Mouse (Mus musculus): Measurements from ENCODE around the gene Vmn2r29. TPM values are rescaled to one million over a fixed set of nuclear protein-coding genes. Genes with fewer than 3 reads are reported as not detected.
"Not testable (repeated sequence)": the region's sequence is repeated elsewhere in the genome, so short reads cannot be mapped to it uniquely, and the experiment has no call there.

Vmn2r29 gene
- total RNA-seq (2014; rRNA removed): 1.7 and 2.3 TPM in 2 replicates
- 0.42 and 1.2 TPM in 2 replicates for polyA plus RNA-seq (2015; fragmentation: Nextera tagmentation; extraction: Ambion mirVana)

- not testable (repeated sequence) for H3K9ac ChIP-seq
Measured at GRCm38 (mm10) chr7:7247228-7247627, at the start of gene Vmn2r29. Vmn2r29 (minus strand) TSS chr7:7247328.

GRCm38 (mm10) chr7:7295595-7295994 is 48.5 kb upstream of the Vmn2r29 start:
- DNase-seq: peak; percentile 47
- Histone ChIP-seq H3K27ac (ENCODE audit: low read depth, low read length) (no peak overlapping the region), H3K4me3 (ENCODE audit: low read depth, low read length) (no peak overlapping the region), H3K27me3 (ENCODE audit: insufficient read depth, low read length) (no peaks in the 10 kb centered on the region), H3K4me1 (ENCODE audit: insufficient read depth) (no peaks in the 10 kb centered on the region), H3K36me3 (ENCODE audit: insufficient read depth) (peaks cover 41% of the 10 kb centered on the region), H3K9ac (no peak overlapping the region), H3K9me3 (ENCODE audit: low read length) (no peaks in the 10 kb centered on the region), H3K4me2 (ENCODE audit: low read depth) (no peak overlapping the region)
- peak; percentile 60 for TF ChIP-seq CTCF (IDR thresholded peaks at IDR 0.05; ENCODE audit: low read depth)
- ATAC-seq: no peak
- WGBS: 77% methylated on average over 16 of the region's 16 CpGs

More at GRCm38 (mm10) chr7:7247228-7247627, at the start of gene Vmn2r29:
- not testable (repeated sequence) for H3K36me3 ChIP-seq (ENCODE audit: insufficient read depth); H3K9me3 ChIP-seq (ENCODE audit: low read length); H3K4me2 ChIP-seq (ENCODE audit: low read depth); H3K27me3 ChIP-seq (ENCODE audit: insufficient read depth, low read length); ATAC-seq; DNase-seq; H3K27ac ChIP-seq (ENCODE audit: low read depth, low read length); H3K4me3 ChIP-seq (ENCODE audit: low read depth, low read length); H3K4me1 ChIP-seq (ENCODE audit: insufficient read depth)
- WGBS: no CpG with 5 or more reads among the region's 1 CpGs

- Histone ChIP-seq H3K27me3 (ENCODE audit: insufficient read depth, low read length) (no peaks in the 10 kb centered on the region), H3K4me2 (ENCODE audit: low read depth) (no peak overlapping the region), H3K4me3 (ENCODE audit: low read depth, low read length) (no peak overlapping the region), H3K9ac (no peak overlapping the region), H3K9me3 (ENCODE audit: low read length) (no peaks in the 10 kb centered on the region), H3K36me3 (ENCODE audit: insufficient read depth) (peaks cover 32% of the 10 kb centered on the region), H3K27ac (ENCODE audit: low read depth, low read length) (no peak overlapping the region), H3K4me1 (ENCODE audit: insufficient read depth) (no peaks in the 10 kb centered on the region)
- WGBS: 91% methylated on average over 1 of the region's 1 CpGs
- TF ChIP-seq CTCF (IDR thresholded peaks at IDR 0.05; ENCODE audit: low read depth): no peak
- ATAC-seq (no peak), DNase-seq (no peak)
Measured at GRCm38 (mm10) chr7:7281383-7281782, 34.3 kb upstream of the Vmn2r29 start.

- 30% methylated on average over 45 of the region's 45 CpGs for whole genome bisulfite sequencing
Measured at GRCm38 (mm10) chr7:7277966-7278567, 30.9 kb upstream of the Vmn2r29 start, which contains the start of gene Gm45844. Gm45844 (minus strand) TSS chr7:7278289.

GRCm38 (mm10) chr7:7277556-7277955 is 30.4 kb upstream of the Vmn2r29 start:
- ATAC-seq (peak; percentile 68), DNase-seq (peak; percentile 63)
- H3K36me3 ChIP-seq (ENCODE audit: insufficient read depth); H3K4me1 ChIP-seq (ENCODE audit: insufficient read depth); H3K9me3 ChIP-seq (ENCODE audit: low read length); H3K27me3 ChIP-seq (ENCODE audit: insufficient read depth, low read length): not testable (repeated sequence)
- H3K27ac ChIP-seq (ENCODE audit: low read depth, low read length): peak overlapping the region; percentile 57
- WGBS: 44% methylated on average over 24 of the region's 24 CpGs
- peak overlapping the region; percentile 54 for H3K9ac ChIP-seq
- peak overlapping the region; percentile 40 for H3K4me2 ChIP-seq (ENCODE audit: low read depth)
- peak overlapping the region; percentile 34 for H3K4me3 ChIP-seq (ENCODE audit: low read depth, low read length)

More at GRCm38 (mm10) chr7:7277966-7278567, 30.9 kb upstream of the Vmn2r29 start, which contains the start of gene Gm45844:
- peak; percentile 93 for TF ChIP-seq CTCF (IDR thresholded peaks at IDR 0.05; ENCODE audit: low read depth)
- peaks cover 11% of the 10 kb centered on the region for H3K36me3 ChIP-seq (ENCODE audit: insufficient read depth)
- H3K9ac ChIP-seq: peak within 1 kb of the TSS; percentile 54
- not testable (repeated sequence) for H3K27me3 ChIP-seq (ENCODE audit: insufficient read depth, low read length); H3K4me1 ChIP-seq (ENCODE audit: insufficient read depth); H3K9me3 ChIP-seq (ENCODE audit: low read length)
- H3K4me3 ChIP-seq (ENCODE audit: low read depth, low read length): peak within 1 kb of the TSS; percentile 34
- peak within 1 kb of the TSS; percentile 40 for H3K4me2 ChIP-seq (ENCODE audit: low read depth)
- peak within 1 kb of the TSS; percentile 57 for H3K27ac ChIP-seq (ENCODE audit: low read depth, low read length)
- ATAC-seq: peak; percentile 97
- peak; percentile 90 for DNase-seq

- H3K4me1 ChIP-seq (ENCODE audit: insufficient read depth); ATAC-seq; H3K27ac ChIP-seq (ENCODE audit: low read depth, low read length); H3K9me3 ChIP-seq (ENCODE audit: low read length); H3K27me3 ChIP-seq (ENCODE audit: insufficient read depth, low read length); H3K36me3 ChIP-seq (ENCODE audit: insufficient read depth): not testable (repeated sequence)
- WGBS: 2% methylated on average over 24 of the region's 24 CpGs
- peak within 1 kb of the TSS; percentile 18; the same call in 1 of the 2 replicates for H3K9ac ChIP-seq
- peak within 1 kb of the TSS; percentile 62 for H3K4me2 ChIP-seq (ENCODE audit: low read depth)
- DNase-seq: peak; percentile 25
- peak within 1 kb of the TSS; percentile 34 for H3K4me3 ChIP-seq (ENCODE audit: low read depth, low read length)
Measured at GRCm38 (mm10) chr7:7209313-7210151, 37.6 kb downstream of the Vmn2r29 start, which contains the start of gene Zfp772. Zfp772 (minus strand) TSS chr7:7209998.
